Mouse (Mus musculus) lung, embryonic 14.5 days (tissue): ENCODE results near the gene Flcn. TPM values are rescaled to one million over a fixed set of nuclear protein-coding genes. Genes with fewer than 3 reads are reported as not detected.

Source experiments
- ATAC-seq: fragments of 200-750 bp; cut with Nextera tagmentation; 2 replicates; pipeline ENCODE4 v1.8.0; 2017; ENCODE audit warnings: mild to moderate bottlenecking, moderate TSS enrichment, moderate library complexity; ENCODE audit not compliant: insufficient read depth
- DNase-seq: peaks from one replicate; pipeline ENCODE4 v3.0.0-alpha.2; 2015
- H3K27ac ChIP-seq: fragments of 300-500 bp; sonication (generic); 2 replicates; pipeline ENCODE4 v1.5.1; 2014; ENCODE audit warnings: low read depth, mild to moderate bottlenecking, moderate library complexity
- H3K27me3 ChIP-seq: fragments of 300-500 bp; sonication (generic); 2 replicates; pipeline ENCODE4 v1.6.1; 2014; ENCODE audit warnings: low read length, control low read depth; ENCODE audit not compliant: insufficient read depth
- H3K36me3 ChIP-seq: fragments of 300-500 bp; sonication (generic); 2 replicates; pipeline ENCODE4 v1.6.1; 2014; ENCODE audit warnings: control low read depth; ENCODE audit not compliant: insufficient read depth
- H3K4me1 ChIP-seq: fragments of 300-500 bp; sonication (generic); 2 replicates; pipeline ENCODE4 v1.6.1; 2014; ENCODE audit warnings: antibody characterized with exemption, control low read depth; ENCODE audit not compliant: insufficient read depth
- H3K4me2 ChIP-seq: fragments of 300-500 bp; sonication (generic); 2 replicates; pipeline ENCODE4 v1.6.1; 2014; ENCODE audit warnings: mild to moderate bottlenecking
- H3K4me3 ChIP-seq: fragments of 300-500 bp; sonication (generic); 2 replicates; pipeline ENCODE4 v1.5.1; 2014; ENCODE audit warnings: low read depth, low read length
- H3K9ac ChIP-seq: fragments of 300-500 bp; sonication (generic); 2 replicates; pipeline ENCODE4 v1.6.1; 2014
- H3K9me3 ChIP-seq: fragments of 300-500 bp; sonication (generic); 2 replicates; pipeline ENCODE4 v1.6.1; 2016; ENCODE audit warnings: low read depth, low read length, control low read depth
- CTCF ChIP-seq: IDR thresholded peaks from 2 replicates; pipeline ENCODE4 v1.5.1; 2016; ENCODE audit warnings: antibody characterized with exemption, low read depth
- WGBS: fragments of 180-500 bp; shearing (Covaris S2); extraction: QIAGEN DNeasy Blood & Tissue Kit; methylation state at CpG from one replicate; pipeline ENCODE4 v1.1.7; 2014; 5-methylcytosine and 5-hydroxymethylcytosine counted together
- polyA plus RNA-seq: library from polyadenylated mRNA; unstranded; fragments of >200 nt; fragmentation: Nextera tagmentation; extraction: Ambion mirVana; gene quantifications from 2 replicates; pipeline ENCODE4 v1.2.1, GENCODE M21; 2014

Flcn gene
- polyA plus RNA-seq, 1 experiment from 2014 or later, result 26.2 TPM

- Histone ChIP-seq H3K9ac (no peak overlapping the region), H3K4me1 (no peaks in the 10 kb centered on the region), H3K27ac (no peak overlapping the region), H3K36me3 (peaks cover 36% of the 10 kb centered on the region), H3K27me3 (no peaks in the 10 kb centered on the region), H3K9me3 (no peaks in the 10 kb centered on the region), H3K4me3 (no peak overlapping the region), H3K4me2 (no peak overlapping the region)
- TF ChIP-seq CTCF, result no peak
- ATAC-seq (no peak), DNase-seq (no peak)
- 91% methylated on average over 1 of the region's 1 CpGs for WGBS
Observed at GRCm38 (mm10) chr11:59814311-59814710, 4.5 kb upstream of the Flcn start.

GRCm38 (mm10) chr11:59813276-59813675 is 3.5 kb upstream of the Flcn start:
- H3K9ac ChIP-seq, result no peak overlapping the region
- 63% methylated on average over 3 of the region's 3 CpGs for WGBS
- DNase-seq (no peak), ATAC-seq (no peak)
- peaks cover 26% of the 10 kb centered on the region for H3K36me3 ChIP-seq
- H3K4me3 ChIP-seq, result no peak overlapping the region
- H3K27me3 ChIP-seq, result no peaks in the 10 kb centered on the region
- no peaks in the 10 kb centered on the region for H3K9me3 ChIP-seq
- H3K4me1 ChIP-seq, result peaks cover 7% of the 10 kb centered on the region; the same call in 1 of the 2 replicates
- H3K27ac ChIP-seq, result no peak overlapping the region
- TF ChIP-seq CTCF, result no peak
- no peak overlapping the region for H3K4me2 ChIP-seq

- peaks cover 7% of the 10 kb centered on the region; the same call in 1 of the 2 replicates for H3K4me1 ChIP-seq
- no peak overlapping the region for H3K9ac ChIP-seq
- WGBS, result 47% methylated on average over 4 of the region's 4 CpGs
- H3K4me3 ChIP-seq, result no peak overlapping the region
- H3K4me2 ChIP-seq, result peak overlapping the region; percentile 91; the same call in 1 of the 2 replicates
- no peak for ATAC-seq
- H3K27ac ChIP-seq, result no peak overlapping the region
- H3K27me3 ChIP-seq, result no peaks in the 10 kb centered on the region
- peaks cover 21% of the 10 kb centered on the region for H3K36me3 ChIP-seq
- DNase-seq, result no peak
- TF ChIP-seq CTCF, result no peak
- no peaks in the 10 kb centered on the region for H3K9me3 ChIP-seq
Observed at GRCm38 (mm10) chr11:59811211-59811610, 1.4 kb upstream of the Flcn start.

- H3K27me3 ChIP-seq, result no peaks in the 10 kb centered on the region
- WGBS, result 53% methylated on average over 14 of the region's 14 CpGs
- peak overlapping the region; percentile 97 for H3K9ac ChIP-seq
- peak overlapping the region; percentile 99 for H3K27ac ChIP-seq
- no peak for TF ChIP-seq CTCF
- no peaks in the 10 kb centered on the region for H3K9me3 ChIP-seq
- peaks cover 7% of the 10 kb centered on the region; the same call in 1 of the 2 replicates for H3K4me1 ChIP-seq
- H3K4me3 ChIP-seq, result peak overlapping the region; percentile 78
- peak; percentile 5 for DNase-seq
- H3K36me3 ChIP-seq, result peaks cover 21% of the 10 kb centered on the region
- no peak for ATAC-seq
- H3K4me2 ChIP-seq, result peak overlapping the region; percentile 91
Observed at GRCm38 (mm10) chr11:59810480-59811158, 803 bp upstream of the Flcn start.

- TF ChIP-seq CTCF, result no peak
- H3K27ac ChIP-seq, result peak overlapping the region; percentile 99
- peaks cover 31% of the 10 kb centered on the region for H3K36me3 ChIP-seq
- WGBS, result under 1% methylated on average over 15 of the region's 15 CpGs
- peak; percentile 21; the same call in 1 of the 2 replicates for ATAC-seq
- DNase-seq, result peak; percentile 69
- no peaks in the 10 kb centered on the region for H3K27me3 ChIP-seq
- H3K4me3 ChIP-seq, result peak overlapping the region; percentile 78
- peak overlapping the region; percentile 91 for H3K4me2 ChIP-seq
- H3K9ac ChIP-seq, result peak overlapping the region; percentile 97
- H3K9me3 ChIP-seq, result no peaks in the 10 kb centered on the region
- H3K4me1 ChIP-seq, result peaks cover 7% of the 10 kb centered on the region; the same call in 1 of the 2 replicates
Observed at GRCm38 (mm10) chr11:59809071-59809669, 646 bp downstream of the Flcn start.

- peak overlapping the region; percentile 99; the same call in 1 of the 2 replicates for H3K27ac ChIP-seq
- no peak for ATAC-seq
Observed at GRCm38 (mm10) chr11:59808170-59808960, 1.5 kb downstream of the Flcn start.

GRCm38 (mm10) chr11:59805656-59806055 is 4.2 kb downstream of the Flcn start:
- Histone ChIP-seq H3K9ac (no peak overlapping the region), H3K4me2 (no peak overlapping the region), H3K27ac (no peak overlapping the region), H3K9me3 (no peaks in the 10 kb centered on the region), H3K4me1 (peaks cover 7% of the 10 kb centered on the region; the same call in 1 of the 2 replicates), H3K4me3 (no peak overlapping the region), H3K36me3 (peaks cover 63% of the 10 kb centered on the region), H3K27me3 (no peaks in the 10 kb centered on the region)
- DNase-seq (no peak), ATAC-seq (no peak)
- 92% methylated on average over 2 of the region's 2 CpGs for WGBS
- no peak for TF ChIP-seq CTCF

More at GRCm38 (mm10) chr11:59808170-59808960, 1.5 kb downstream of the Flcn start:
- no peaks in the 10 kb centered on the region for H3K9me3 ChIP-seq
- peak overlapping the region; percentile 91 for H3K4me2 ChIP-seq
- H3K4me1 ChIP-seq, result peaks cover 7% of the 10 kb centered on the region; the same call in 1 of the 2 replicates
- H3K27me3 ChIP-seq, result no peaks in the 10 kb centered on the region
- H3K9ac ChIP-seq, result peak overlapping the region; percentile 97; the same call in 1 of the 2 replicates
- H3K36me3 ChIP-seq, result peaks cover 37% of the 10 kb centered on the region
- peak; percentile 19; the same call in 1 of the 2 replicates for TF ChIP-seq CTCF
- 62% methylated on average over 14 of the region's 14 CpGs for WGBS
- DNase-seq, result no peak
- peak overlapping the region; percentile 78 for H3K4me3 ChIP-seq
